Mouse (Mus musculus): Measurements from ENCODE around the gene Irx6.

Irx6 gene

DNA sequence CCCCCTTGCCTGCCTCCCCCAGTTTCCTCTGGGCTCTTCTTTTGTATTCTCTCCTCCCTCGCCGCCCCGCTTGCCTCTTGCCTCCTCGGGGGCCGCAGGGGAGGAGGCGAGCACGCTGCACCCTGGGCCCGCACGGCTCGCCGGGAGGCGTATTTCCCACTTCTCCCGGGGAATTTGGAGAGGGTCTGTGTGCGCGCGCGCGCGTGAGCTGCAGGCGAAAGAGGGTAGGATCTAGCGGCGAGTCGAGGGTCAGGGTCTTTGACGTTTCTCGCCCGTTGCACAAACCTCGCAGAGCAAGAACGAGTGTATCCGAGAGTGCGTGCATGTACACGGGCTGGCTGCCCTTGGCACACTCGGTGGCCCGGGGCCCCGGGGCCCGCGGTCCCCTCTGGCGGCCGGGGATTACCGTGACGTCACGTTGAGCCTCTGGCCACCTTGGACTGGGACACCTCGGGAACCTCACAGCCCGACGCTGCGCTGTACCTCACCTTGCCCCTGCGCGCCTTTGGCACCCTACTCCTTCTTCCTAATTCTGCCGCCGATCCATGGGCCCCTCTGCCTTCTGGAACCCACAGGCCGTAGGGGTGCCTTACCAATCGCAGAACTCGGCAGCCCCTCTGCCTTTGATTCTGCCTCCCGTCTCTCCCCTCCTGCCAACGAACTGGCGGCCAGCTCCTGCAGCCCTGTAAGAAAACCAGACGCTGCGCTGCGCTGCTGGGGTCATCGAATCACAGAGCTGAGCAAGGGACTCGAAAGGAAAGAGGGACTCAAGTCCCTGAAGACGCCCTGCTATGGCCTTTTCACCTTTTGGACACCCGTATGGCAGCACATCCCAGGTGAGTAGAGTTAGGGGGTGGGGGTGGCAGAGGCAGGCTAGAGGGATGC is at the start of gene Irx6:
Gene Irx6, plus strand, starts transcription at position 45 of the 885 bp plus-strand sequence.
- no peak for DNase-seq (ENCODE audit: low spot score)

DNA sequence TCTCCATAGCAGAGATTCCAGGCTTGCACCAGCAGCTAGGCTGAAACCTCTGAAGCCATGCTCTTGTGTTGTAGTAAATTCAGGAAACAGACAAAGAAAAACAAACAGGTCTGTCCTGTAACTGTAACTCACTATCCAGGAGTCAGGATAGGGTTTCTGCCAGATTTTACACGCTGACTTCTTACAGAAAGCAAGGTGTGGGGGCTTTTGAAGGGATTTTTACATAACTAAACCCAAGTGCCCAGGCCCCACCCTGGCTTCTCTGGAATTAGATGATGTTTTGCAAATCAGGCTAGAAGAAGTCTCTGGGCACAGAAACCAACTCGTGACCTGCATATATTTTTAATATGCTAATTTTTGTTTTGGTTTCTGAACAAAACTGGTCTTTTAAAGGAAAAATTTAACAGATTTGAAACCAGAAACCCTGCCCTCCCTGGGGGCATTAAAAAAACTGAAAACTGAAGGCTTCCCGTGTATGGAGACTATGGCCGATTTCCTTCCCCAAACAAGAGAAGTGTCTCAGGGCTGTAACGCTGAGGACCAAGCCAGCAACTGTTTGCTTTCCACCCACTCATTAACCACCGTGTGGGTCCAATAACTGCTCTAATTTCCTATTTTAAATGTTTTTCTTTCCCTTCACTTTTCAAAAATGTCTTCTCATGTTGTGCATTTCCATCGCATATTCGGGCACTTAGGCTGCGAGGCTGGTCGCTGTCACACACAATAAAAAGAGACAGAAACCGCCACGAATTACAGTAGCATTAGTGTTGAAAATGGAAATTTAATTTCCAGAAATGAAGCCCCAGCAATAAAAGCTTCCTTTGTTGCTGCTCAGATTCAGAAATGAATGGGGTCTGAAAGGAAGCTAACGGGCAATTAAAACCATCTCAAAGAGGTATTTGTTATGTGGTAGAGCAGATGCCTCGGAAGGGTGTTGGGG is 45.1 kb upstream of the Irx6 start:
- no peak for DNase-seq (ENCODE audit: low spot score)

DNA sequence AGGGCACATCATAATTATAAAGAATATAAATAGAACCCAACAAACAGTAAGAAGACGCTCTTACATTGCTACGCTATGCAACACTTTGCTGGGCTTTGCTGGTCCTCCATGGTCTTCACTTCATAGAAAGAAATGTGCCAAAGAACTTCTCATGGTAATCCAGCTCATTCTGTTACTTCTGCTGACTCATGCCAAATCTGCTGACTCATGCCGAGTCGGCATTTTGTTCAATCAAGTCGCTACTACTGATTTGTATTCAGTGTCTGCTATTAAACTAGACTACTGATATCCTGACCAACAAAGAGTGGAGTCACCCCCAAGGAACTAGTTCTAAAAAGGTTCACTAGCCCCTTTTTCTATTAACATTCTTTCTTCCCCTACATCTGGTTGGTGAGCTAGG is 40.9 kb upstream of the Irx6 start:
- DNase-seq (ENCODE audit: low spot score) = no peak

DNA sequence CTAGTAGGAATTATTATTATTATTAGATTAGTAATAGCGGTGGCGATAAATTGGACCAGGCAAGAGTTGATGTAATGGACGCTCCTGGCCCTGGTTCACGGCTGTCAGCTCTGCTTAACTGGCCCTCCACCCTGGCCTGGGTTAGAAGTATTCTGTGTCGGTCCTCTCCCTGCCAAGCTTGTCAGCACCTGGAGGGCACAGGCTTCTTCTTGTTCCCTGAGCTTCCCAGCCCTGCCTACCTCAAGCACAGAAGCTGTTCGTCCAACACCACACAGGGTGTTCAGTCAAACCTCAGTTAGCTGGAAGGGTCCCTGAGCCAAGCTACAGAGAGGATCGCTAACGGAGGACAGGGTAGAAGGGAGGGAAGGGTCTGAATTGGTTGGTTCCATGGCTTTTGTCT is 33.3 kb upstream of the Irx6 start:
- no peak for DNase-seq (ENCODE audit: low spot score)

DNA sequence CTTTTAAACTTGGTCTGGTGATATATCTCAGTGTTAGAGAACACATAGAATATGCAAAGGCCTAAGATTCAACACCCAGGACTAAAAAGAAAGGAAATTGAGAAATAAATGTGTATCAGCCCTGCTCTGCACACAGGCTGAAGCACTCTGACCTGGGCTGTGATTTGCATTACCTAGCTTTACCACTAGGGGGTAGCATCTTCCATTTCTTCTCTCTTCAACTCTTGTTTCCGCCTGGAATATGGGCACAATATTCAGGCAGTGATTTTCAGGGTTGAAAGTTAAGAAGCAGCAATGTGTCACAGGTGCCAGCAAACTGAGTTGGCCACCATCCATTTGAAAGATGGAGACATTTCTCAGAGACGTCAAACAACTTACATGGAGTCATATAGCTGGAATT is 27.5 kb upstream of the Irx6 start:
- no peak for DNase-seq (ENCODE audit: low spot score)

DNA sequence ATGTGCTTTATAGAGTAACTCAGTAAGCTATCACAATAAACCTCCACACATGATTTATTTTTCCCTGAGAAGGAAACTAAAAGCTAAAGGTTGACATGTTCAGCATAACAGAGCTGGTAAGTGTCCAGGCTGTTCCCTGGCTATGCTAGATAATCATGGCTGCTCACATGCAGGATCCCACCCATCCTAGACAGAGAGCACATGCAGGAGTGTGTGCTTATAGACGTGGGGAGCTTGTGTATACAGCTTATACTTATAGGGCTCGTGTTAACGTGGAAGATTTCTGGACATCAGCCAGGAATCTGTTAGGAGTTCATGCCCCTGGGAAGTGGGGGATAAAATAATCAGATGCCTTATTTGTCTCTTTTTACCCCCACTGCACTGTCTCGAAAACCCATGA is 9.9 kb upstream of the Irx6 start:
- no peak for DNase-seq (ENCODE audit: low spot score)

DNA sequence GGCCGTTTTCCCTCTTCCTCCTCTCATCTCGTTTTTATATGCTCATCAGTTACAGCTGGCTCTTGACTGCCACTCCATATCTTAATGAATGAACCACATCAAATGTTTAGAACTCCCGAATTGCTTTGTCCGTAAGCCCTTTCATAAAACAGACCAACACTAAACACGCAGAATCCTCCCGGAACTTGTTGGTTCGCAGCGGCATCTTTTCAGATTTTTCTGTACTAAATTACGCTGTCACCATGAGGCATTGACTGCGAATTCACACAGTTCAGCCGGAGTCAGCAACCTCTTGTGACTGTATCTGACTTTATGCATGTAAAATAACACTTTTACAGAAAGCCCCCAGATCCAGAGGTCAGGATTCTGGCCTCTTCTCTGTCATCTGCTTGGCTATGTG is 3.9 kb upstream of the Irx6 start:
- DNase-seq (ENCODE audit: low spot score) = no peak

DNA sequence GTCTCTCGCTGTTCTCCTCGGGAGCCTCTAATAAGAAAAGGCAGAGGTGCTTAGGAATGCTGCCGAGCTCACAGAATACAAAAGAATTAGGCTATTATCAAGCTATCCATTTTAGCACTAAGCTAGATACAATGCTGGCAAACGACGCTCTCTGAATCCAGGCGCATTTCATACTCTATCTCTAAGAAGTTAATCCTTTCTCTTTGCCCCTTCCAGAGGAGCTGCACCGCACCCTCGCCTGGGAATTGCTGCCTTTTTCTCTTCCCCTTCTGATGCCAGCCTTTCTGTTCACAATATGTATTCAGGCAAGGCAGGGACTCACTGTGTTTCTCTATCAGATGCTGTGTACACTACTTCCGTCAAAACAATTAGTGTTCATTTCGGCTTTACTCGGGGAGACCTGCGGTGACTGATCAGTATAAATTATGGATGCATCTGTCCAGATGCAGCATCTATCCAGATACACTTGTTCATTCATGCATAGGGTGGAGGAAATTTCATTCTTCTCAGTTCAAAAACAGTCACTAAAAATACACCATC is 3.4 kb upstream of the Irx6 start:
- no peak for DNase-seq (ENCODE audit: low spot score)

DNA sequence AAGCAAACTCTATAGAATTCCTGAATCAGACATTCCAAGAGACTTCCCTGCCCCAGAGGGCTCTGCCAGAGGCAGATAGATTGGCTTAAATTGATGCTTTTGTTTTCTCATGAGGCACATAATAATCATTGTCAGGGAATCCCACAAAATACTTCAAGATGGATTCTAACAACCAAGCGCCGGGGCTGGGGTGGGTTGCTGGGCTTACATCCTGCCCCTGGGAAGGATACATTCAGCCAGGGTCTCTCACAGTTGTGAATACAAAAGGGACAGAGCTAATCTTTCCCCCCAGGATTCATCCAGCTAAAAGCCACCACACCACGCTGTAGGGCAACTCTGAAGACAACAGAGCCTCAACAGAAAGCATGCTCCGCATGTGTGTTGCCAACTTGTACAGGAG is 2.2 kb upstream of the Irx6 start:
- no peak for DNase-seq (ENCODE audit: low spot score)

DNA sequence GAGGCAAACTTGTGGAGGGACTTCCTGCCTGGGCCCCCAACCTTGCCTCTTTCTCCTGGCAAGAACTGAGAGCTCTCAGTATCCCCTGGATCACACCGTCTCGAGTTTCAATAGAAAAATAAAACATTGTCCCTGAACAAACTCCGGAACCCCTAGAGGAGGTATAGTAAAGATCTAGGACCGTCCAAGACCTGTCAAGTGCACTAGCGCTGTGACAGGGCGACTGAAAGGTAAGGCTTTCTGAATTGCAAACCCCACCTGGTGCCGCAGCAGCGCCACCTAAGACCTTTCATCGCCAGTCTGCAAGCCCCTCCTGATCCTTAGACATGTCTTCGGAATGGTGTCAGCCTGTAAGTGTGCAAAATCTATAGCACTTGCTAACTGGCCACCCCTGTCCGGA is 987 bp upstream of the Irx6 start:
- DNase-seq (ENCODE audit: low spot score) = no peak

DNA sequence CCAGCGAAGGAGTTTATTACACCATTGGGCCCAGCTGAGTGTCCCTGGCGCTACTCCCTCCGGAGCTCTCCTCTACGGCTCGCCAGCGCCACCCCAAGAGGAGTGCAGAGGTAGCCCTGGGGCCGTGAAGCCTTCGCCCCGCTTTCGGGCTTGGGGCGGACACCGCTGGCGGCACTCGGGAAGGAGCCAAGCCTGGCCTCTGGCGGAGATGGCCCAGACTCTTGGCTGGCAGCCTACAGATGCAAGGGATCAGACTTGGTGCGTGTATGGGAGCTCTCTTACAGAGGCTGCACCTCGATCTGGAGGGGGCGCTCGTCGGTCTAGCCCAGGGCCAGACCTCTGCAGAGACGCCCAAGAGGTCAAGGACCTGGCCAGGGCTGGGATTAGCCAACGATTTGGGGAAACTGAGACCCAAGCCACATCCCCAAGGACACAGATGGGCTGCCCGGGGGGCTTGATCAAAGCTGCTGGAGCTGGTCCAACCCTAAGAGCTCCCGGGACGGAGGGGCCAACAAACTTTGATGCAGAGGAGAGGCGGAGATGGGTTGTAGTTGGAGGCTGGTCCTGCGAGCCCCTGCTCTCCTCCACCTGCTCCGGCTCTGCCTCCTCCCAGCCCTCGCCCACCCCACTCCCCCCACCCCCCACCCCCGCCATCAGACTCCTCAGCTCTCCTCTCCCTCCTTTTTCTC is 389 bp upstream of the Irx6 start:
- no peak for DNase-seq (ENCODE audit: low spot score)

DNA sequence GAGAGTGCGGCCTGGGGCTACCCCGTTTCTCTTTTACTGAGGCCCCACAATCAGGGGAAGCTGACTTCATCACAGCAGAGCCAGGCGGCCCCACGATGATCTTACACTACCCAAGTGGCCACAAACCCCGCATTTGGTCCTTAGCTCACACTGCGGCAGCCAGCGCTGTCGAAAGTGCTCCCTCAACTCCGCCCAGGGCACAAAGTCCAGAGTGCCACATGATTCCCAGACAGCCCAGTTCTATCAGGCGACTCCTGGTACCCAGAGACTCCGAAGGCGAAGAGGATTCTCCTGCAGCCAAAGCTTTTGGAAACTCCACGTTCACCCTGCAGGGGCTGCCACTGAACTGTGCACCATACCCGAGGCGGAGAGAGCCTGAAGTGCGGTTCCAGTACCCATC is 4.3 kb downstream of the Irx6 start:
- no peak for DNase-seq (ENCODE audit: low spot score)

DNA sequence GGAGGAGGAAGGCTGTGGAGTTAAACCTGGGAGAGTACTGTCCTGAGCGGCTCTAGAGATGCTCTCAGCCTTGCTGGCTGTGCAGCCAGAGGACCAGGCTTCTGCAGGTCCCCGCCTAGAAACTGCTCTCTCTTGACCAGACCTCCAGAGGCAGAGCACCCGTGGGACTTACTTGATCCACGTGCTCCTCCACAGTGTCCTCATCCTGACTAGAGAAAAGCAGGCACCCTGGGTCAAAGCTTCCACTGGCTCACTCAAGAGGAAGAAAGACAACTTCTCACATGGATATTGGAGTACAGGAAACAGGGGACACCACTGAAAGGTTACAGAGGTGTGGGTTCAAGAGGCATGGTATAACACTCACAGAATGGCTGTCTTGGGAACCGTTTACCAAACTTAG is 23.3 kb downstream of the Irx6 start:
- no peak for DNase-seq (ENCODE audit: low spot score)

DNA sequence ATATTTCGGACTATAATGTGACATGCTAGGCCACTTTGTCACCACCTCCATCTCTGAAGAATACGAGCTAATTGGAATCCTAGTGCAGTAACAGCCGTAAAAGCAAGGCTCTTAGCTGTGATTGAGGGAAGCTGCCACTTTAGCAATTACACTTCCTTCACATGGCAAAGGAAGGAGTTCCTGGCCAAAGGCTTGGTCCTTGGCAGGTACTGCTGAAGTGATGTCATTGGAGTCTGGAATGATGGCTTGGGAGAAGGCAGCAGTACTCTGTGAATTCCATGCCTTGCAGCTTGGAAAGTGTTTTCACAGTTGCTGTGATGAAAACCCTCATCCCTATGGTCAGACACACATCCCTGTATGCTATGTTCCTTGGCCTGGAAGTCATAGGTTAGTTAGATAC is 24.3 kb downstream of the Irx6 start:
- DNase-seq (ENCODE audit: low spot score) = no peak

DNA sequence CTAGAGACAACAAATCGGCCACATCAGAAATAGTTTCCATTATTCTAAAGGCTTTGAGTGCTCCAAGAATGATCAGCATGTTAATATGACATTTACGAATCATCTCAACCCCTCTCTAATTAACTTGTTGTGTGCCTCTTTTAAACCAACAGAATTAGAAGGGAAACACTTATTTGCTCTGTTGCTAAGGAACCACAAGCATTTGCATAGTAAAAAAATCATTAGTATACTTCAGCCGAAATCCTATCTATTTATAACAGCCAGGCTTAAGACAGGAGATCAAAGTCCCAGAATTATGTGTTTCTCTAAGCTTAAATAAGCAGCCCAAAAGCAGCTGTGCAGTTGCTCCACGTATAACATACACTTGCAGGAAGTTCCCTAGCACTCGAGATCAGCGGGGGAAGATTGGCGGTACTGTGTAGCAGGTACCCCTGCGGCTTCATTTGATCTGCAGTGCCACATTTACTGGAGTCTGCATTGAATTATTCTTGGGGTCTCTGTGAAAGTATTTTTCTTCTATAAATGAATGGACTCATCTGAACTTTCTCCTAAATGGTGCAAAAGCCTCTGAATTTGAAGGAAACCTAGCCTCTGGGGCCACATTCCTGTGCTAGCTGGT is 25.9 kb downstream of the Irx6 start:
- DNase-seq (ENCODE audit: low spot score) = no peak

DNA sequence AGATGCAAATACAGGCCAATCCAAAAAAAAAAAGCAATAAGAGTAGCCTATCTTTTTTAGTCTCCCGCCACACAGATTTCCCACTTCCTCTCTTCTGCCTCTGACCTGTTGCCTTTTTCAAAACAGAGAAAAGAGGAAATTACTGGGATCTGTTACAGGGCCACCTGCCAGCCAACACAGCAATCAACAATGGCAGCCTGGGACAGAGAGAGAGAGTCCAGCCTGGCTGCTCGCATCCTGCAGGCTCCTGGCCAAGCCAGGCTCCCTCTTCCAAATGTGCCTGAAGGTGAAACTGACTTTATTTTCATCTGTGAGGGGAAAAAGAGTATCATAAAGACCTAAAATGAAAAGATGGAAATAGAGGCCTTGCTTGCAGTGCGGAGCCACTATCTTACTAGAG is 29.3 kb downstream of the Irx6 start:
- no peak for DNase-seq (ENCODE audit: low spot score)

DNA sequence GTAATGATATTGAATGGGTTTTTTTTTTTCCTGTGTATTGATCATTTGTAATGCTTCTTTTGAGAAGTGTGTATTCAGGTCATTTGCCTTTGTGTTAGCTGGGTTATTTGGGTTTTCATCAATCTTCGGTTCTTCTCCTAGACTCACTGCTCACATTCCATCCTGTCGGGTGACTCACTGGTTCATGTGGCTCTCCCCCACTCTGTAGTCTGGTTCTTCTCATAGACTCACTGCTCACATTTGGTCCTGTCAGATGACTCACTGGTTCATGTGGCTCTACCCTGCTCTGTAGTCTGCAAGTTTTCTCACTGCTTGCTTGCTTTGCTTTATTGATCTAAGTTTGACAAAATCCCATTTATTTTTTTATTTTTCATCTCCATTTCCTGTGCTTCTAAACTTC is 32.2 kb downstream of the Irx6 start:
- no peak for DNase-seq (ENCODE audit: low spot score)

DNA sequence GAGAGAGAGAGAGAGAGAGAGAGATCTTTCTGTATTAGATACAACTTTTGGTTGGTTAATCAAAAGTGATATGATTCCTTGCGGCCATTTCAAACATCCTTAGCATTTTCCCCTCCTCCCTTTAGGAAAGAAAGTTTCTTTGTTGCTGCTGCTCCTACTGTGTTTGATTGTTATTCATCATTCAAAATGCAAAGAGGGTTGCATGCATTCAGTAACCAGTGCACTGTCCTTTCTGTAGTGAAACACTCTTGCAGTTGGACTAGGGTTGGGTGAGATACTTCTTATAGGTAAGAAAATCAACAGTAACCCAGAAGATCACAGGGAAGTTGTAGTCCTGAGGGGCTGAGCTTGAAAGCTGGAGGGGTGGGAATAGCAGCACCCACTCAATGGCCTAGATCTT is 39.2 kb downstream of the Irx6 start:
- DNase-seq (ENCODE audit: low spot score) = no peak

DNA sequence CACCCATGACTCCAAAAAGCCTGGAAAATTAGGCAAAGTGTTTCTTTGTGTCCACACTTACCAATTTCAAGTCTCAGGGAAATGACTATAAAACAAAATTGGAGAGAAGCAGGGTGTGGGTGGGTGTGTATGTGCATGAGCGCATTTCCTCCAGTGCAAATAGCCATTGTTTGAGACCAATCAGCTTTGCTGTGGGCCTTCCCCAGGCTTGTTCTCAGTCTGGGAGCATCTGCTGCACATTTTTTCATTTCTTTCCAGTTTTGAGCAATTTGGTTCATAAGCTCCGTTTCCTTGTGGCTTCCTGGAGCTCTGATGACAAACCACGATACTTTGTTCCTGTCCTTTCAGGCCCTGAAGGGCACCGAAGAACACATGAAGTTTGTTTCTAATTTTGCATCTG is 43.3 kb downstream of the Irx6 start:
- no peak for DNase-seq (ENCODE audit: low spot score)

DNA sequence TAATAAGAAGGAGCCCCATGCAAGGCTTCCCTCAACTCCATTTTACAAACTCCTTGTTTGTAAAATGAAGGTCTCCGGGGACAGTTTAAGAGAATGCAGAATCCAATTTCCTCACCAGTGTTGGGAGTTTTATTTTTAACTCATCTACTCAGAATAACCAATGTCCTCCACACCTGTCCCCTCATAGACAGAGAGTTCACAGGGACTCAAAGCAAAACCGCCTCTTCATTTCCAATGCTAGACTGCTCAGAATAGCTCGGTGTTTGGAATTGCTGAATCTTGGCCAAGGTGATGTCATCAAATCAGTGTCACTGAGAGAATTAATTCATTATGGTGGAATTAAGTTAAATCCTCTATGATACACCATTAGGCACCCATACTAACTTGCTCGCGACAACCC is 44.0 kb downstream of the Irx6 start:
- no peak for DNase-seq (ENCODE audit: low spot score)

DNA sequence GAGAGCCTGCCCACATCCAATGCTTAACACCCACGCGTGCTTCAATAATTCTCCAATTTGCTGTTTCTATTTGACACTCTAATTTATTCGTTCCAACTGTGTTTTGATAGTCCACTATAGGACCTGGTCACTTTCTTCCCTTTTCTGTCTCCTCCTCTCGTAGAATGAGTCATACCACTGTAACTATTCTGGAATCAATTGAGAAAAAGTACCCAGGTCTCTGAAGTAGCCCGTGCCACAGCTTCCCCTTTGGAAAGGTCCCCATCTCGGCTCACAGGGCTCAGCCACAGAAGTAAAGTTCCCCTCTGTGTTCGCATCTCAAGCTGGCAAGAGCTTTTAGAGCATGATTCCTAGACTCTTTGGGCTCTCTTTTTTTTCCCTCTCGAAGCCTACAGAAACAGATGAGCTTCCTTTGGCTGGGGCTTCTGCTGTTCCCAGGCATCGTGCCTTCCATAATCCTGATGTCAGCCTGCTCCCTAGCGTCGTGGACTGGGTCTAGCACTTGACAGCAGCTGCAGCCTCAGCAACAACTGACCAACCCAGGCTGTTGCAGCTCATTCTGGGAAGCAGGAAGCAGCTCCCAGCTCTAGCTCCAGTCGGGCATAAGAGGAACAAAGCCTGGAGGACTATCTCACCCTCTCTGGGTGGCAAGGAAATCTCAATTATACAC is 47.3 kb downstream of the Irx6 start:
- DNase-seq (ENCODE audit: low spot score) = no peak
